Mouse (Mus musculus): Measurements from ENCODE around the gene Zic1. TPM values are rescaled to one million over a fixed set of nuclear protein-coding genes. Genes with fewer than 3 reads are reported as not detected.

Zic1 gene
- polyA plus RNA-seq, 1 experiment from 2014 or later, result 0.04 TPM

DNA sequence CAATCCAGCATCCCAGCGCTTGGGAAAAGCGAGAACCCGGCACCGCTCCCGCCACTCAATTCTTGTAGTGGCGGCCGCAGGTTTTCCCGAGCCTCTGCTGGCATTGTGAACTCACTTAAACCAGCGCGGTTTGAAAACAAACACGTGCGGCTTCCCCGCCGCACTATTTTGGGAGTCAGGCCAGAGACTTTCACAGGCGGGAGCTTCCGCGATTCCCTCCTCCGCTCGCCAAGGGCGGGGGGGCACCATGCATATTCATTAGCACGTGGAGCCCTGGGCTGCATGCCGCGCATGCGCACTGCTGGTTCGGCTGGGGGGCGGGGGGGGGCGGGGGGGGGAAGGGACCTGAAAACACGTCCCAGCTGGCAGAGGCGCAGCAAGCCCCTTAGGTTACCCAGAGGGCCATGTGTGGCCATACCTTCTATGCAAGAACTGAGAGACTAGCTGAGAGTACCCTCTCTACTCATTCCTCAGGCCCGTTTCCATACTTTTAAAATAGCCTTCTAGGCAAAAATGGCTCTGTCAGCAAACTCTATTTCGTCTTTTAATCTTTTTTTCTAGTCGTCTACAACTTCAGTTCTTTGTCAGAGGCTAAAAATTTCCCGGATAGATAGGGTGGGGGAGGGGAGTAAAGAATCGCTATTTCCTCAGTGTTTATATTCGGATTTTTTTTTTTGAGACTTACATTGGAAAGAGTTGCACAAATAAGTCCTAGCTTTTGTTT is 9.8 kb downstream of the Zic1 start:
- under 1% methylated on average over 33 of the region's 35 CpGs for WGBS
- H3K4me3 ChIP-seq, result peak overlapping the region; percentile 6; the same call in 1 of the 2 replicates
- H3K27me3 ChIP-seq, result peaks cover 93% of the 10 kb centered on the region
- ATAC-seq (ENCODE audit: borderline replicate concordance, extremely low read depth, low FRiP score, low TSS enrichment), result no peak; the same call in 1 of the 2 replicates
- H3K27ac ChIP-seq, result no peak overlapping the region
- peaks cover 6% of the 10 kb centered on the region for H3K4me1 ChIP-seq
- no peaks in the 10 kb centered on the region for H3K9me3 ChIP-seq
- no peaks in the 10 kb centered on the region for H3K36me3 ChIP-seq
- peak overlapping the region; percentile 36; the same call in 1 of the 2 replicates for H3K4me2 ChIP-seq
- H3K9ac ChIP-seq, result no peak overlapping the region

DNA sequence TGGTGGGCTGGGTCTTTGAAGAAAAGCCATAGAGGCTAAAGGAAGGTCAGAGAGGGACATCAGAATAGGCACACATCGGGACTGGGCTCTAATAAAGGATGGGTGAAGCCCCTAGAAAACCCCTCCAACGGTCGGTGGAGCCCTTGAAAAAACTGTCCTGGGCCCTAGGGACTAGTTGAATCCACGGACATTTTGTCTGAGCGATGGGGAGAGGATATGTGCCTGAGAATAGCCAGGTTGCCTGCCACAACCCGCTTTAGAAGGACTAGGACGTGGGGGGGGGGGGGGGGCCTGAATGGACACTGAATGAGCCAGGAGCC is 10.4 kb downstream of the Zic1 start:
- no peaks in the 10 kb centered on the region for H3K36me3 ChIP-seq
- WGBS, result 1% methylated on average over 7 of the region's 7 CpGs
- H3K27me3 ChIP-seq, result peaks cover 94% of the 10 kb centered on the region
- peak overlapping the region; percentile 6; the same call in 1 of the 2 replicates for H3K4me3 ChIP-seq
- peak overlapping the region; percentile 36; the same call in 1 of the 2 replicates for H3K4me2 ChIP-seq
- H3K9me3 ChIP-seq, result no peaks in the 10 kb centered on the region
- peaks cover 6% of the 10 kb centered on the region for H3K4me1 ChIP-seq
- no peak overlapping the region for H3K9ac ChIP-seq
- no peak overlapping the region for H3K27ac ChIP-seq
- ATAC-seq (ENCODE audit: borderline replicate concordance, extremely low read depth, low FRiP score, low TSS enrichment), result no peak

DNA sequence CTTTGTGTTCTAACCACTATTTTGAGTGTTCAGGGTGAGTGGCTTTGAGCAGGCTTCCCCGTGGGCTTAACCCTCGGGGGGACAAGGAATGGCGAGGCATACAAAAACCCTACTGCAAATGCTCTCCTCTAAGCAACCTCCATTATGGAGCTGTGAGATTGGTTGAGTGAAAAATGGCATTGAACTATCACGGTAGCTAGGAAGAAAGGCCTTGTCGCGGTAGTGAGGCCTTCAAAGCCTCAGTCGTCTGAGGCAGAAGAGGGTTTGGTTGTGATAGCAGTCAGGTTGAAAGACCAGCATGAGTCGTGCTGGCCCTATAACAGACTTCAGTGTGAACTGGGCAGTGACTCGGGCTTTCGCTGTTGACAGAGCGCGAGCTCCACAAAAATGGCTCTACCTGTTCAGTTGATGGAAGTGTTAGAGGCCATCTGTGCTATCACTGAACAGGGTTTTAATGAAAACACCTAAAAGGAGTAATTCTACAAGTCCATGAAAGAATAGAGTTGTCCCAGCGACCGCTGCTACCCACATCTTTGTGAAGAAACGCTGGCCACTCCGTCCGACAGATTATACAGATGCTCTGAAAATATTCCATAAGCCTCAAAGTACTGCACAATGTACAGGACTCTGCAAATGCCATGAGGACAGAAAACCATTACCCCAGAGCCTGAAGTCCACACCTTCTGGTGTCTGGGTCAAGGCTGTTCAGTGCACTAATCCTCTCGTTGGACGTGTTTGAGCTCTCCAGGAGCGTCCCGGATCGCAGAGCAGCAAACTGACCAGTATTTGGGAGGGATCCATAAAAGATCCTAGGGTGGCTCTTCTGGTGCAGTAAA is 11.0 kb downstream of the Zic1 start:
- ATAC-seq (ENCODE audit: borderline replicate concordance, extremely low read depth, low FRiP score, low TSS enrichment), result no peak
- no peak overlapping the region for H3K4me3 ChIP-seq
- WGBS, result 7% methylated on average over 22 of the region's 22 CpGs
- H3K4me1 ChIP-seq, result peaks cover 6% of the 10 kb centered on the region
- H3K4me2 ChIP-seq, result no peak overlapping the region
- H3K27ac ChIP-seq, result no peak overlapping the region
- no peaks in the 10 kb centered on the region for H3K36me3 ChIP-seq
- H3K9ac ChIP-seq, result no peak overlapping the region
- no peaks in the 10 kb centered on the region for H3K9me3 ChIP-seq
- H3K27me3 ChIP-seq, result peaks cover 94% of the 10 kb centered on the region

DNA sequence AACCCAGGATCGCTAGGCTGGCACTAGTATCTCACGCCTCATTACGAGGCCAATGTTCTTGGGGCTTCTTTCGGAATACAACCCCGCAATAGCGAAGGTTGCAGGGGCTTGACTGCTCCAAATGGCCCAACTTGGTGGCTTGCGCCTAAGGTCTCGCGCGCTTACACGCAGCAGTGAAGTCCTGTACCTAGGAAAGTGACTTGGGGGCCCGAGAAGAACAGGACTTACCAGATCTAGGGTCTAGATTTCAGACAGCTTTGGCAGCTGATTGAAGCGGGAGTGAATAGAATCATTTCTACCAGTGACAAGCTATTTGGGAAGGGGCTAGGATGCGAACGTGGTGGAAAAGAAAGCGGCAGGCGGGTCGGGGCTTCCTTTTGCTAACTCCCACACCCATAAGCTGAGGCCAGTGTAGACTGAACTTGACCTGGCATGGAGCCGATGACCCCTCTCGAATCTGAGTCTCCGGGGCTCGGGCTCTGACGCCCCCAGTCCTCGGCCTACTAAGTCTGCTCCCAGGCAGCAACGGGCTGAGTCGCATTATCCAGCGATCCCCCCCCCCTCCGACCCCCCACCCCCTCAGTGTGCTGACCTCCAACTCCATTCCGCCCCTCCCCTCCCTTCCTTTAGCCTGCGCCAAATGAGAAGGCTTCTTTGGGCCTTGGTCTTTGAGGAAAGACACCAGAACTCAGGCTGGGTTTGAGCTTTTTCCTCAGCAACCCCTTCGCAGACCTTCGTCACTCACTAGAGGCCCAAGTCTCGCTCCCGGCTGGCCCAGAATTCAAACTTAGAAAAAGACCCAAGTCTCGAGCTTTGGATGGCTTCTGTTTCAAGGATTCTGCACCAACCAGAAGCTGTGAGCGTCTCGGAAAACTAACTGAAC is 11.8 kb downstream of the Zic1 start:
- no peaks in the 10 kb centered on the region for H3K36me3 ChIP-seq
- 6% methylated on average over 36 of the region's 37 CpGs for WGBS
- H3K27ac ChIP-seq, result no peak overlapping the region
- H3K4me2 ChIP-seq, result no peak overlapping the region
- H3K4me3 ChIP-seq, result no peak overlapping the region
- ATAC-seq (ENCODE audit: borderline replicate concordance, extremely low read depth, low FRiP score, low TSS enrichment), result no peak
- no peaks in the 10 kb centered on the region for H3K9me3 ChIP-seq
- H3K27me3 ChIP-seq, result peaks cover 92% of the 10 kb centered on the region
- no peak overlapping the region for H3K9ac ChIP-seq
- H3K4me1 ChIP-seq, result peaks cover 6% of the 10 kb centered on the region

DNA sequence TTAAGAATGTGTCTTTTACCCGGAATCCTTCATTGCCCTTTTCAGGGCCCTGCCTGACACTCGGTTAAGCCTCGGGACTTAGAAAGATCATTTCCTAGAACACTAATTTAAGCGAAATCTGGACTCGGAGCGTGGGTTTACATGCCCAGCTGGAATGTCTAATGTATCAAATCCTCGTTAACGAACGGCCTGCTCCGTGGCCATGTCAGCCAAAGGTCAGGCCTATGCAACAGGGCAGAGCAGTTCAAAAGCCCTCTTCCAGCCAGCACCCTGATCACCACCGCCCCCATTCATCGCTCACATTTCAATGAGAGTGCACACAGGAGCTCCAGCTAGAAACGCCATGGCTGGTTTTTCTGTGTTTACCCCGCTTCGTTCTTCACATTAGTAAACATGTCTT is 12.8 kb downstream of the Zic1 start:
- under 1% methylated on average over 15 of the region's 15 CpGs for WGBS
- Histone ChIP-seq H3K4me3 (no peak overlapping the region), H3K4me2 (no peak overlapping the region), H3K27me3 (peaks cover 88% of the 10 kb centered on the region), H3K27ac (no peak overlapping the region), H3K36me3 (no peaks in the 10 kb centered on the region), H3K9ac (no peak overlapping the region), H3K9me3 (no peaks in the 10 kb centered on the region), H3K4me1 (peaks cover 6% of the 10 kb centered on the region)
- ATAC-seq (ENCODE audit: borderline replicate concordance, extremely low read depth, low FRiP score, low TSS enrichment), result no peak

DNA sequence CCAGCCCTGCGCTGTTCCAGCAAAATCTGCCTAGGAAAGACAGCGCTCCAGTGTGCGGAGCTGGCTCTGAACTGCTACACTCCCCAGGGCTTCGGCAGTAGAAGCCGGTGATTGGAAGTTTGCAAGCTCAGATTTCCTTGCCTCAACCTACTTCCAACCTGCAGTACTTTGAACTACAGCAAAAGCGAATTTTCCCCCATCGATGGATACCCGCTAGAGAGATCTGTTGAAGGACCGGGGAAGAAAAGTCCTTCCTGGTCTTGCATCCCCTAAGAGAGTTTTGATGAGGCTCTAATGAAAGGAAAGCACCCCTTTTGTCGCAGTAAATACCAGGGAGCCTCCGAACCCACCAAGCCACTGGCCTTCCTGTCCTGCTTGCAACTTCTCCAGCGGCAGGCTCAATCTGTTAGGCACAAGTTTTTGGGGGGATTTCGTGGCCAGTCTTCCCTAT is 13.6 kb downstream of the Zic1 start:
- H3K27me3 ChIP-seq, result peaks cover 84% of the 10 kb centered on the region
- 3% methylated on average over 13 of the region's 13 CpGs for WGBS
- H3K4me3 ChIP-seq, result no peak overlapping the region
- H3K4me1 ChIP-seq, result peaks cover 6% of the 10 kb centered on the region
- H3K9me3 ChIP-seq, result no peaks in the 10 kb centered on the region
- no peaks in the 10 kb centered on the region for H3K36me3 ChIP-seq
- H3K27ac ChIP-seq, result no peak overlapping the region
- H3K4me2 ChIP-seq, result no peak overlapping the region
- no peak for ATAC-seq (ENCODE audit: borderline replicate concordance, extremely low read depth, low FRiP score, low TSS enrichment)
- no peak overlapping the region for H3K9ac ChIP-seq

DNA sequence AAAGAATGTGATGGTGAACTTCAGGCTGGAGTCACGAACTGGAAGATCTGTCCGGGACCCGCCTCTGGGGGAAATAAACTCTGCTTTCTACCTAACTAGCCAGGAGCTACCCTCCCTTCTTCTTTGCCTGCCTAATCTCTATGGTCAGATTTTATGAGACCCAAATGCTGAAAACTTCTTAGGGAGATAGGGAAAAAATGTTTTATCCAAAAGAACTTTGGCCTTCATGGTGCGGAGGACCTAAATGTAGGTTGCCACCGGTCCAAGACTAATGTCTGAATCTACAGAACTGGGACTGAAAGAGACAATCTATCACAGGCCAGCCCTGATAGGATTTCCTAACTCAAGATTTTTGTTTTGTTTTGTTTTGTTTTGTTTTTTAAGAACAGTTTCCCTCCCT is 14.2 kb downstream of the Zic1 start:
- no peak overlapping the region for H3K4me3 ChIP-seq
- WGBS, result 4% methylated on average over 5 of the region's 5 CpGs

DNA sequence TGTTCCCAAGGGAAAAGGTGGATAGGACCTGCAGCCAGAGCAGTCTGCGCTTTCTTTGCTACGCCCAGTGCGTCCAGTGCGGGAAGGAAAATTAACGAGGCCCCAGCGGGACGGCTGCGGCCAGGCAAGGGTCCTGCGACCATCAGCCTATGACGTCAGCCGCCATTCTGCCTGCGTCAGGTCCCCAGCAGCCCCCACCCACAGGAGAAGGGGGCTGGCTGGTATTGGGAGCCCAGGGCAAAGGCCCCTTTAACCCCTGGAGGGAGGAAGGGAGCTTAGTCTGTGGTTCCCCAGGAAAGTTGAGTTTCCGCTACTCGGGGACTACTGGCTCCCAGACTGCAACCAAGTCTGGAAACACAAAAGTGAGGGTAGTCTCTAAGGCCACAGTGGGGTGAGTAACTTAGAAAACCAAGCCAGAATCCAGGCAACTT is 14.7 kb downstream of the Zic1 start:
- Histone ChIP-seq H3K27me3 (peaks cover 81% of the 10 kb centered on the region), H3K4me1 (peaks cover 5% of the 10 kb centered on the region), H3K4me2 (no peak overlapping the region), H3K4me3 (no peak overlapping the region), H3K27ac (no peak overlapping the region), H3K9ac (no peak overlapping the region), H3K36me3 (no peaks in the 10 kb centered on the region), H3K9me3 (no peaks in the 10 kb centered on the region)
- ATAC-seq (ENCODE audit: borderline replicate concordance, extremely low read depth, low FRiP score, low TSS enrichment), result no peak
- 3% methylated on average over 13 of the region's 14 CpGs for WGBS

More for the DNA sequence above, 14.2 kb downstream of the Zic1 start:
- Histone ChIP-seq H3K9ac (no peak overlapping the region), H3K9me3 (no peaks in the 10 kb centered on the region), H3K4me2 (no peak overlapping the region), H3K4me1 (peaks cover 6% of the 10 kb centered on the region), H3K27me3 (peaks cover 82% of the 10 kb centered on the region), H3K27ac (no peak overlapping the region), H3K36me3 (no peaks in the 10 kb centered on the region)
- ATAC-seq (ENCODE audit: borderline replicate concordance, extremely low read depth, low FRiP score, low TSS enrichment), result no peak

DNA sequence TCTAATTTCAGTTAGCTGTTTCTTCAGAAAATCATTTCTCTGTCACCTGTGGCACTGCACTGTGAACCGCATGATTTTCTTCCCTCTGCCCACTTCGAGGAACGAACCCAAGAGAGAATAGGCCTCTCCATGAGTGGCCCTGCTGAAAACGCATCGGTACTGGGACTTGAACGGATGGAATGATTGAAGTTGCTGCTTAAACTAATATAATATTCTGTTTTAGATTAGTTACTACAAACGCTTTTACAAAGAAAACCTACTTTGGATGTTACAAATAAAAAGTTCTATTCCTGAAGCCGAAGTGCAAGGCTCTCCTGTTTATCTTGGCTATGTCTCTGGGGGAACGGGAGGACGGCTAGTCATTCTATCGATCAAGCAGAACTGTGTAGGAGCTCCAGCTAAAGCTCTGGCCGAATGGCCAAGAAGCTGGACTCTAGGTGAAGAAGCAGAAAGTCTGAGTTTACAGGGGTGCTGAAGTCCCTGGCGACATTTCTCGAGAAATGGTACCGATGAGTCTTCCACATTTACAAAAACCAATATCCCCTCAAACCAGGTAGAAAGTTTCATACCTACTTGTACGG is 15.3 kb downstream of the Zic1 start:
- Histone ChIP-seq H3K9ac (no peak overlapping the region), H3K27ac (no peak overlapping the region), H3K9me3 (no peaks in the 10 kb centered on the region), H3K36me3 (no peaks in the 10 kb centered on the region), H3K27me3 (peaks cover 76% of the 10 kb centered on the region), H3K4me3 (no peak overlapping the region), H3K4me1 (no peaks in the 10 kb centered on the region), H3K4me2 (no peak overlapping the region)
- no peak for ATAC-seq (ENCODE audit: borderline replicate concordance, extremely low read depth, low FRiP score, low TSS enrichment)
- WGBS, result 2% methylated on average over 16 of the region's 16 CpGs

DNA sequence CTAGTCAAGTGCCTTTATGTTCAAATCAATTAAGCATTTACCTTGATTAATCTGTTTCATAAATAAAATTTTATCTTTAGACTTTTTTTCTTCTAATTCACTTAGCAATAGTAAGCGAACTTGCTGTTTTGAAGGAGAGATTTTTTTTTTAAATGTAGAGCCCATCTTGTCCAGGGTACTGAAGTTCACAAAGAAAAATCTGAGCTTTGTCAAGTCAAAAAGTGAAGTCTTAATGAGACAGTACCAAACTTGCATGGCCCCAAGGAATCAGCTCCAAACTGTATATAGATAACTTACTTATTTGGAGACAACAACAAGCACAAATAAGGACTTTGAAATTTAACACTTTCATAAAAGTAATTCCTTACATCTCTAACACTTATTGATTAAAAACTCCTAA is 16.9 kb downstream of the Zic1 start:
- H3K27ac ChIP-seq, result no peak overlapping the region
- no peak overlapping the region for H3K4me3 ChIP-seq
- H3K27me3 ChIP-seq, result peaks cover 60% of the 10 kb centered on the region
- no peaks in the 10 kb centered on the region for H3K36me3 ChIP-seq
- H3K4me2 ChIP-seq, result no peak overlapping the region
- H3K4me1 ChIP-seq, result no peaks in the 10 kb centered on the region
- ATAC-seq (ENCODE audit: borderline replicate concordance, extremely low read depth, low FRiP score, low TSS enrichment), result no peak
- H3K9me3 ChIP-seq, result no peaks in the 10 kb centered on the region
- no peak overlapping the region for H3K9ac ChIP-seq
- WGBS, result 22% methylated on average over 1 of the region's 1 CpGs

DNA sequence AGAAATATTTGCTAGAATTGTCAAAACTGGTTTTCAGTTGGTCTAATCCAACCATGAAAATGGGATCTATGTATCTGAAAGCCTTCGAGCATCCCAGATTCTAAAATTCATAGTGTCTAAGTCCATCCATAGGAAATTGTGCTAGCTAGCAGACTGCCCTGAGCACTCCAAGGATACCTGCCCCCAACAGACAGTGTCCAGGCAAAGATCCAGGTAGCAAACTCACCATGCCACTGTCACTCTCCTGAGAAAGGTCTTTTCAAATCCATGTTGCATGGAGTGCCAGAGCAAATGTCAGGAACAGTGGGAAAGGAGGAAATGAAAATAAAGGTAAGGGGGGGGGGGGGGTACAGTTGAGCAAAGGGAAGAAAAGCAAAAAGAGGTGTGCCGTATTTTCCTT is 18.0 kb downstream of the Zic1 start:
- Histone ChIP-seq H3K4me1 (no peaks in the 10 kb centered on the region), H3K4me3 (no peak overlapping the region), H3K9ac (no peak overlapping the region), H3K9me3 (no peaks in the 10 kb centered on the region), H3K27me3 (peaks cover 49% of the 10 kb centered on the region), H3K27ac (no peak overlapping the region), H3K36me3 (no peaks in the 10 kb centered on the region), H3K4me2 (no peak overlapping the region)
- 60% methylated on average over 2 of the region's 2 CpGs for WGBS
- ATAC-seq (ENCODE audit: borderline replicate concordance, extremely low read depth, low FRiP score, low TSS enrichment), result no peak
